Mouse (Mus musculus): Measurements from ENCODE around the gene Tbl1x.
"Not testable (repeated sequence)": the region's sequence is repeated elsewhere in the genome, so short reads cannot be mapped to it uniquely, and the experiment has no call there.

The Tbl1x gene

DNA sequence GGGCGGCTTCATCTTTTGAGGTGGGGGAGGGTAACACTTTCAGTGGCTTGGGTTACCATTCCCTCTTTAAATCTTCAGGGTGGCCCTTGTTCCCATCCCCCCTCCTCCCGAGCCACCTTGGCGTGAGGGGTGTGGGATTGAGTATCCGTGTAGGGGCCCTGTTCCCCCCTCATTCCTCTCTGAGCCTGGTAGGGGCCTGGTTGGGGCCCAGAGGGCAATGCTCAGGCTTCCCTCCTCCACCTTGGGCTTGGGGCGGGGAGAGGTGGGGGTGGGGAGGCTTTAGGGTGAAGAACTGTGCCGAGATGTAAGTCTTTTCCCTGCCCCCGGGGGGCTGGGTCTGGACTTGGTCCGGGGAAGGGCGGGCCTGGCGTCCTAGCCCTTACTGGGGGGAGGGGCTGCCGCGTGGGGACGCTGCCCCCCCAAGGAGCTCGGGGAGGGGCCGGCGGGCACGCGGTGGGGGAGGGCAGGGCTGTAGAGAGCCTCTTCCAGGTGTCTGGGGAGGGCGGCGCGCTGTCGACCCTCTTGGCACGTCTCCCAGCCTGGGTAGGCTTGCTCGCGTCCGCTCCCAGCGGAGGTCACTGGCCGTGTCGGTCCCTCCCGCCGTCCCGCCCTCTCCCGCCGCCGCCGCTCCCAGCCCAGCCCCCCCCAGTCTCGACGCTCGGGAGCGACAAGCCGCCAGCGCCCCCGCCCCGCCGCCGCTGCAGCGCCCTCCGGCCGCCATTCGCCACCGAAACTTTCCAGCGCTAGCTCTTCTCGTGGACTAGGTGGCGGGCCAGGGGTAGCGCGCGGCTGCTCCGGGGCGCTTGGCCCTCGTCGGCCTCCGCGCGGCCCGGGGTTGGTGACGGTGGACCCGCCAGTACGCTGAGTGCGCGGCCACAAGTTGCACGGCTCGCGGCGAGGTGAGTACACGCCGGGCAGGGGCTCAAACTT lies at the start of gene Tbl1x:
Gene Tbl1x (plus strand): TSS at position 643 of the 930 bp plus-strand sequence.
- peak; percentile 69 for DNase-seq

GRCm38 (mm10) chrX:77469216-77469615 lies 41.6 kb upstream of the Tbl1x start:
- peak; percentile 6 for DNase-seq

DNA sequence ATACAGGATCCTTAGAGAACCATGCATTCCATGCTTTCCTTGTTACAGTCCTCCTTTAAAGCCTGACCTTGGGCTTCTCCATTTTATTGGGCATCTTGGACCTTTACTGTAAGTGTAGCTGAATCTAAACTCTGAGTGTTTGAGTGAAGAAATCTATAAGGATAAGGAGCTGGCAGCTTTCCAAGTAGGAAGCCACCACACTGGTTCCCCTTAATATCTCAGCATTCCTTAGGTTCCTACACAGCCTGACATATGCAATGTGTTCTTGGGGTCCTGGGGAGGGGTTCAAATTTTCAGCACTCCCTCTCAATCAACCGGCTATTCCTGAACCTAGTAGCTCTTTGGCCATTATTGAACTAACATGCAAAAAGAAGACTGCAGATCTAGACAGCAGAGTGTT lies 38.0 kb upstream of the Tbl1x start:
- DNase-seq = no peak

DNA sequence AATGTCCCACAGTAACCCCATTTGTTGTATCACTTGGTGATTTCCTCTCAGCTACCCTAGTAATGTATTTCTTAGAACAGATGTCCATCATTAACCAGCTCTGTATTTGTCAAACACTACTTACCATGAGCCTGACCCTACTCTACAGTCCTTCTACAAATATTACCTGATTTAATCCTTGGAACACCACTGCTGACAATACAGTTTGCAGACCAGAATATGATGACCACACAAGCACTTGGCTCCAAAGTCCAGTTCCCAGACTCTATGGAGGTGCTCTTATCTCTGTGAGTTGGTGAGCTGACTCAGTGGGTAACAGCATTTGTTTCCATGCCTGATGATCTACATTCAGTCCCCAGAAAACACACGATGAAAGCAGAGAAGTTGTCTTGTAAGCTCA lies 37.3 kb upstream of the Tbl1x start:
- no peak for DNase-seq

- no peak for DNase-seq
Observed at GRCm38 (mm10) chrX:77474551-77474950, 36.3 kb upstream of the Tbl1x start.

GRCm38 (mm10) chrX:77477526-77477925 lies 33.3 kb upstream of the Tbl1x start:
- DNase-seq = no peak

GRCm38 (mm10) chrX:77487922-77488799 lies 22.7 kb upstream of the Tbl1x start:
- DNase-seq = peak; percentile 9

GRCm38 (mm10) chrX:77490127-77490526 lies 20.7 kb upstream of the Tbl1x start:
- DNase-seq = no peak

- peak; percentile 95 for DNase-seq
Observed at GRCm38 (mm10) chrX:77509149-77509548, 1.7 kb upstream of the Tbl1x start.

GRCm38 (mm10) chrX:77509776-77510175 lies 1.0 kb upstream of the Tbl1x start:
- no peak for DNase-seq

DNA sequence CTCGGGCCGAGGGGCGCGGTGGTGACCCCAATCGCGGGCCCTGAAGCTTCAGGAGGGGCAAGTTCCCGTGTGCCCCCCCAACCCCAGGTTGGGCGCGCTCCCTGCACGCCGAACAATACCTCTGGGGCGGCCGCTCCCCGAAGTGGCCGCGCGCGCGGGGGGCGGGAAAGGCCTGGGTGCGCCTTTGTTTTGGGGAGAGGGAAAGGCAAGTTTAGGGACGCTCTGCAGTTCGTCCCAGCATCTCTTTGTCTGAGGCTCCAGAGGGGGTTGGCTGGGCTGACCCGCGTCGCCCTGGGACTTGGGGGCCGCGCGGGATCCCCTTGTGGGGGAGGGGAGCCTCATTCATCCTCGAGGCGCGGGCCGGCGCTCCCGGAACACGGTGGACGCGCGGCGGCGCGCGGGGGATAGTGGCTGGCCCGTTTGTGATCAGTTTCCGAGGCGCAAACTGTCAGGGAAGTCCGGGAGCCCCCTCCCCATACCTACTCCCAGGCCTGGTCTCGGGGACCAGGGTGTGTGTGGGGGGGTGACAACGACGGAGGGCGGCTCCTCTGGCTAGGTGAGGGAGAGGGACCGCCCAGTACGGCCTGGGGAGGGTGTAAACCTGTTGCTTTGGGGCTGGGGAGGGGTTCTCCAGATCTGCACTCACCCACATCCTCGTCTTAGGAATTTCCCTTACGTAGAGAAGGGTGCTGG lies 634 bp downstream of the Tbl1x start:
- DNase-seq = peak; percentile 37

DNA sequence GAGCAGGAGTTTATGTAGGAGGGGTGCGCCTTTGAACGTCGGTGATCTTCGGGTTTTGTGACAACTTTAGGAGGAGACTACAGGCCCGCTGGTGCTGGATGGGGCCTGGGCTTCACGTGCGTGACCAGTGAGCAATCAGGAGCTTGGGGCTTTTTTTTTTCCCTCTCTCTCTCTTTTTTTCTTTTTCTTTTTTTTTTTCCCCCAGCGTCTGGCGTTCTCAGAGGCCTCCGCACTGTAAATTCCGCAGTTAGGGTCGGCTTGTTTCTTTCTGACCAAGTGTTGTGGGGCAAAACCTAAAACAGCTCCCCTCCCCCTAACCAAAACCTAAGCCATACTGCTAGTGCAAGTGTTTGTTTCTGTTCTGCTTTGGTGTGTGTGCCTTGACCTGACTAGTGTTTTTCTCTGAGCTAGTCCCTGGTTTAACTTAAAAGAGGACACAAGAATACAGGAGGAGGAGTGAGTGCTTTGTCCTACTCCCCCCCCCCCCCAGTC lies 1.2 kb downstream of the Tbl1x start:
- DNase-seq = no peak

- no peak for DNase-seq
Observed at GRCm38 (mm10) chrX:77517274-77518085, 6.7 kb downstream of the Tbl1x start.

DNA sequence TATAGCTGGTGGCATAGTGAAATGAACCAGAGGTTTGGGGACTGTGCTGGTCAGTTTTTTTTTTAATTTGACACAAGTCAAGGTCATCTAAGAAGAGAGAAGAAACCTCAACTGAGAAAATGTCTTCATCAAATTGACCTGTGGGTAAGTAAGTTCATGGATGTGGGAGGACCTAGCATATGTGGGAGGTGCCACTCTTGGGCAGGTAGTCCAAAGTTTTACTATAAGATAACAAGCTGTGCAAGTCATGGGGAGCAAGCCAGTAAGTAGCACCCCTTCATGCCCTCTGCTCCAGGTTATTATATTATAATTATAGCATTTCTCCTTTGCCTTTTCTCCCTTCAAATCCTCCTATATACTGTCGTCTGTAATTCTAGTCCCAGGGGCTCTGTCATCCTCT lies 8.1 kb downstream of the Tbl1x start:
- no peak for DNase-seq

- DNase-seq = no peak
Observed at GRCm38 (mm10) chrX:77522842-77523375, 12.1 kb downstream of the Tbl1x start.

DNA sequence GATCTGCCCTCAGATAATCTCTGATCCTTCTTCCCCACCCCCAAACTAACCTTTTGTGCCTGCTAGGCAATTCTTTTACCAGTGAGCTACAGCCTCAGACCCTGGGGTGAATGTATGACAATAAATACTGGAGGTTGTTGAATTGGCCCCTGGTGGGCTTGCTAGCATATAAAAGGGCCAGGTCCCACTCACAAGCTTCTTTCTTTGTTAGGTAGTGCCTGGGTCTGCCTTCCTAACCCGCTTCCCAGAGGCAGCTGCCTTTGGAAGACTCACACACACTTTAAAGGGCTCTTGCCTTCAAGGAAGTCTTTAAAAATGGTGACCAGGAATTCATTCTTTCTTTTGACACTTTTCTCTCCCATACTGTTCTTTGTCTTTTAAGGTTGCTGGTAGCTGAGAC lies 14.4 kb downstream of the Tbl1x start:
- DNase-seq = no peak

DNA sequence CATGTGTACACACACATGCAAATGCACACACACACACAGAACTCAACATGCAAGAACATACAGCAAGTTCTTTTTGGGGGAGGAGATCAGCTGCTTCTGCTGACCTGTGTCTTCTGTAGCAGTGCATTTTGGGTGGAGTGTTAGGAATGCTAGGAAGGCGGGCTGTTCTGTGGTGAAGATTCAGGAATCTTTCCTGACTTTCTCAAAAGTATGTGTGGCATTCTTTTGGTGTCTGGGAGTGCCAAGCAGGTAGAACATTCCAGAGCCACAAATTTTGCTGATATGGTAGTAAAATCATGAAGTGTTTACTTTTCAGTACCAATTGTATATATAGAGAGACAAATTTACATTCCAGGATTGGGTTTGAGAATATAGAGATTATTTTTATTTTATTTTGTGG lies 17.6 kb downstream of the Tbl1x start:
- no peak for DNase-seq

- DNase-seq = no peak
Observed at GRCm38 (mm10) chrX:77530997-77531396, 20.2 kb downstream of the Tbl1x start.

DNA sequence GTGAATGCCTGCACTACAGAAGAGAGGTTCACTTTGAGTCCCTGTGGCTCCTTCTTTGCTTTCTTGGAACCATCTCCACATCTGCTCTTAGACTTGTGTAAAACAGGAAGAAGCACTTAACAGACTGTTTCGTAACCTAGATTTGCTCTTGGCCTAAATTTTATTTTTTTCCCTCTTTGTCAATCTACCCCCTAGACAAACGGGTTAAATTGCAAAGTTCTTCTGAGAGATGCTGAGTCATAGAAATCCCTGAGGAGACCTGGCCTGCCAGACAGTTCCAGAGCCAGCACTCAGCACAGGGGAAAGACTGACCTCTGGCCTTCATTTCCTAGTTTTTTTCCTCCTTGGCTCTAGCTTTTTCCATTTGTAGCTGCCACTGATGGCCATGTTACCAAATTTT lies 23.1 kb downstream of the Tbl1x start:
- peak; percentile 25 for DNase-seq

- DNase-seq = not testable (repeated sequence)
Observed at GRCm38 (mm10) chrX:77539770-77540169, 29.0 kb downstream of the Tbl1x start.

GRCm38 (mm10) chrX:77544003-77544402 lies 33.2 kb downstream of the Tbl1x start:
- DNase-seq = no peak

GRCm38 (mm10) chrX:77544550-77544949 lies 33.7 kb downstream of the Tbl1x start:
- no peak for DNase-seq
